Comparison of ENCODE assay signal across 11 mouse cellular contexts in genomic region chr1:186263955-186264354, GRCm38 (mm10).
DNase-seq lines count a peak whose midpoint lies in the region; ATAC-seq and TF ChIP-seq lines count a peak whose summit lies in the region.
"Had no signal": no experiment of that assay in that cellular context is flagged by ENCODE, and none has a peak within 500 bp of the region (broad histone marks: within the 10 kb centered on the region; RNA-seq: fewer than 3 reads in every experiment).

No protein-coding gene starts in this region.

- no peak for TF ChIP-seq POLR2A in limb, embryonic 14.5 days (IDR thresholded peaks at IDR 0.05; ENCODE audit: borderline replicate concordance, extremely low read depth, insufficient read depth, insufficient read length)

- no peaks in the 10 kb centered on the region for H3K27me3 ChIP-seq in limb, embryonic 14.5 days (ENCODE audit: control insufficient read depth, insufficient read depth, low read length)
- no peaks in the 10 kb centered on the region for H3K27me3 ChIP-seq in limb, embryonic 10.5 days (ENCODE audit: low read depth, poor library complexity, severe bottlenecking)
- no peaks in the 10 kb centered on the region for H3K27me3 ChIP-seq in embryonic facial prominence, embryonic 15.5 days
- H3K27me3 ChIP-seq in intestine, embryonic 16.5 days (replicated peaks; ENCODE audit: control insufficient read depth, insufficient read depth, low read length) = no peaks in the 10 kb centered on the region
- H3K27me3 ChIP-seq: forebrain, embryonic 13.5 days had no signal

- H3K9ac ChIP-seq in limb, embryonic 14.5 days (ENCODE audit: low read depth, low read length, severe bottlenecking) = no peak overlapping the region
- no peak overlapping the region for H3K9ac ChIP-seq in embryonic facial prominence, embryonic 15.5 days
- no peak overlapping the region for H3K9ac ChIP-seq in intestine, embryonic 16.5 days (ENCODE audit: low read depth, low read length)
- H3K9ac ChIP-seq: forebrain, embryonic 13.5 days had no signal

- WGBS in limb, embryonic 14.5 days = 60% methylated on average over 7 of the region's 7 CpGs
- WGBS in limb, embryonic 10.5 days = 80% methylated on average over 7 of the region's 7 CpGs
- 55% methylated on average over 7 of the region's 7 CpGs for WGBS in embryonic facial prominence, embryonic 15.5 days
- 42% methylated on average over 7 of the region's 7 CpGs for WGBS in intestine, embryonic 16.5 days

- H3K4me1 ChIP-seq in limb, embryonic 14.5 days (ENCODE audit: control insufficient read depth, insufficient read depth, low read length) = peaks cover 8% of the 10 kb centered on the region
- peaks cover 36% of the 10 kb centered on the region for H3K4me1 ChIP-seq in limb, embryonic 10.5 days
- peaks cover 9% of the 10 kb centered on the region; the same call in 1 of the 2 replicates for H3K4me1 ChIP-seq in embryonic facial prominence, embryonic 15.5 days
- H3K4me1 ChIP-seq in intestine, embryonic 16.5 days (ENCODE audit: control insufficient read depth, insufficient read depth, low read length) = peaks cover 11% of the 10 kb centered on the region

- no peak overlapping the region for H3K27ac ChIP-seq in limb, embryonic 14.5 days (replicated peaks; ENCODE audit: low read depth, low read length)
- H3K27ac ChIP-seq in limb, embryonic 10.5 days = no peak overlapping the region
- no peak overlapping the region for H3K27ac ChIP-seq in embryonic facial prominence, embryonic 15.5 days (replicated peaks)
- H3K27ac ChIP-seq in intestine, embryonic 16.5 days (ENCODE audit: low read length) = no peak overlapping the region

- H3K36me3 ChIP-seq in limb, embryonic 14.5 days (ENCODE audit: control insufficient read depth, insufficient read depth, low read length) = no peaks in the 10 kb centered on the region
- H3K36me3 ChIP-seq in limb, embryonic 10.5 days = 0 out of 2 replicates have a peak, but pooled peaks cover 2% of the 10 kb centered on the region
- H3K36me3 ChIP-seq in embryonic facial prominence, embryonic 15.5 days = no peaks in the 10 kb centered on the region
- H3K36me3 ChIP-seq in intestine, embryonic 16.5 days (ENCODE audit: control insufficient read depth, insufficient read depth, low read length) = no peaks in the 10 kb centered on the region

- no peaks in the 10 kb centered on the region; the same call in 1 of the 2 replicates for H3K9me3 ChIP-seq in limb, embryonic 14.5 days (ENCODE audit: control insufficient read depth, low read length)
- 0 out of 2 replicates have a peak, but pooled peaks cover 2% of the 10 kb centered on the region for H3K9me3 ChIP-seq in limb, embryonic 10.5 days (replicated peaks)
- H3K9me3 ChIP-seq in embryonic facial prominence, embryonic 15.5 days (replicated peaks) = no peaks in the 10 kb centered on the region
- H3K9me3 ChIP-seq in intestine, embryonic 16.5 days (ENCODE audit: control insufficient read depth, low read length) = no peaks in the 10 kb centered on the region

- ATAC-seq in limb, embryonic 14.5 days (ENCODE audit: low FRiP score, low read depth) = no peak
- ATAC-seq in embryonic facial prominence, embryonic 15.5 days (ENCODE audit: insufficient number of reproducible peaks, low FRiP score, low TSS enrichment, low read depth) = peak; percentile 39; the same call in 1 of the 2 replicates
- ATAC-seq in intestine, embryonic 16.5 days = peak; percentile 44; the same call in 1 of the 2 replicates
- ATAC-seq: forebrain, embryonic 13.5 days had no signal

- DNase-seq in limb, embryonic 14.5 days (ENCODE audit: low spot score) = peak; percentile 77
- DNase-seq in limb, embryonic 10.5 days (ENCODE audit: low spot score) = no peak
- peak; percentile 58 for DNase-seq in heart, adult 8-10 months (ENCODE audit: low spot score)
- no peak for DNase-seq in frontal cortex, postnatal 10 days (ENCODE audit: low spot score in 2 of 2)
- no peak for DNase-seq in ovary, postnatal 14 days (ENCODE audit: low spot score)
- DNase-seq: cerebellum, adult 9-11 months; layer of hippocampus, postnatal 36 days; thymus, adult 18-20 months had no signal

- H3K4me2 ChIP-seq in limb, embryonic 14.5 days (replicated peaks; ENCODE audit: low read depth, low read length, severe bottlenecking) = no peak overlapping the region
- no peak overlapping the region for H3K4me2 ChIP-seq in embryonic facial prominence, embryonic 15.5 days (replicated peaks)
- H3K4me2 ChIP-seq in intestine, embryonic 16.5 days (ENCODE audit: low read depth, low read length) = no peak overlapping the region
- H3K4me2 ChIP-seq: forebrain, embryonic 13.5 days had no signal

- H3K4me3 ChIP-seq in limb, embryonic 14.5 days (replicated peaks; ENCODE audit: low read length) = no peak overlapping the region
- no peak overlapping the region for H3K4me3 ChIP-seq in limb, embryonic 10.5 days
- no peak overlapping the region for H3K4me3 ChIP-seq in embryonic facial prominence, embryonic 15.5 days (replicated peaks)
- no peak overlapping the region for H3K4me3 ChIP-seq in intestine, embryonic 16.5 days (ENCODE audit: low read length)
- H3K4me3 ChIP-seq: forebrain, embryonic 13.5 days had no signal

Comparison
In these comparisons a context has a peak if more than half of its experiments do, and no peak if none do; other contexts are left out.
1. DNase-seq: peak in limb, embryonic 14.5 days (single experiment) and heart, adult 8-10 months (single experiment); none in limb, embryonic 10.5 days (single experiment), frontal cortex, postnatal 10 days (0 of 2) and ovary, postnatal 14 days (single experiment).